Mouse (Mus musculus) forebrain, embryonic 16.5 days (tissue): ENCODE measurements at regions not wholly inside any gene's neighbourhood (a gene's known extent, or its start where the extent isn't known, plus 50 kb on each side); places are given as distances from the start of the nearest gene placed in this dataset.
"Not testable (repeated sequence)": the region's sequence is repeated elsewhere in the genome, so short reads cannot be mapped to it uniquely, and the experiment has no call there.

Experiments used
- ATAC-seq: fragments of 200-750 bp; cut with Nextera tagmentation; 2 replicates; pipeline ENCODE4 v1.8.0; 2017; ENCODE audit warnings: mild to moderate bottlenecking, moderate library complexity
- H3K27ac ChIP-seq: fragments of 300-500 bp; sonication (generic); 2 replicates; pipeline ENCODE4 v1.5.1; 2014; ENCODE audit warnings: low read length, control low read depth
- H3K27me3 ChIP-seq: fragments of 300-500 bp; sonication (generic); replicated peaks from 2 replicates; pipeline ENCODE4 v1.6.1; 2014; ENCODE audit warnings: low read length; ENCODE audit not compliant: control insufficient read depth, insufficient read depth
- H3K36me3 ChIP-seq: fragments of 300-500 bp; sonication (generic); 2 replicates; pipeline ENCODE4 v1.6.1; 2014; ENCODE audit not compliant: control insufficient read depth, insufficient read depth
- H3K4me1 ChIP-seq: fragments of 300-500 bp; sonication (generic); replicated peaks from 2 replicates; pipeline ENCODE4 v1.6.1; 2014; ENCODE audit warnings: low read length; ENCODE audit not compliant: control insufficient read depth, insufficient read depth
- H3K4me2 ChIP-seq: fragments of 300-500 bp; sonication (generic); 2 replicates; pipeline ENCODE4 v1.6.1; 2014; ENCODE audit warnings: mild to moderate bottlenecking, low read length, control low read depth
- H3K4me3 ChIP-seq: fragments of 300-500 bp; sonication (generic); replicated peaks from 2 replicates; pipeline ENCODE4 v1.5.1; 2014; ENCODE audit warnings: mild to moderate bottlenecking, low read length, control low read depth
- H3K9ac ChIP-seq: fragments of 300-500 bp; sonication (generic); replicated peaks from 2 replicates; pipeline ENCODE4 v1.6.1; 2014; ENCODE audit warnings: low read depth, low read length, control low read depth
- H3K9me3 ChIP-seq: fragments of 300-500 bp; sonication (generic); 2 replicates; pipeline ENCODE4 v1.6.1; 2016; ENCODE audit warnings: low read length; ENCODE audit not compliant: control insufficient read depth
- WGBS: fragments of 180-500 bp; shearing (Covaris S2); extraction: QIAGEN DNeasy Blood & Tissue Kit; methylation state at CpG from one replicate; pipeline ENCODE4 v1.1.7; 2014; 5-methylcytosine and 5-hydroxymethylcytosine counted together

GRCm38 (mm10) chr1:108135346-108135745, 545.5 kb downstream of the Serpinb8 start:
- H3K4me3 ChIP-seq, H3K4me1 ChIP-seq, H3K9ac ChIP-seq, H3K9me3 ChIP-seq, H3K4me2 ChIP-seq, H3K27ac ChIP-seq, H3K27me3 ChIP-seq, ATAC-seq, H3K36me3 ChIP-seq: not testable (repeated sequence)
- 86% methylated on average over 5 of the region's 5 CpGs for WGBS

DNA sequence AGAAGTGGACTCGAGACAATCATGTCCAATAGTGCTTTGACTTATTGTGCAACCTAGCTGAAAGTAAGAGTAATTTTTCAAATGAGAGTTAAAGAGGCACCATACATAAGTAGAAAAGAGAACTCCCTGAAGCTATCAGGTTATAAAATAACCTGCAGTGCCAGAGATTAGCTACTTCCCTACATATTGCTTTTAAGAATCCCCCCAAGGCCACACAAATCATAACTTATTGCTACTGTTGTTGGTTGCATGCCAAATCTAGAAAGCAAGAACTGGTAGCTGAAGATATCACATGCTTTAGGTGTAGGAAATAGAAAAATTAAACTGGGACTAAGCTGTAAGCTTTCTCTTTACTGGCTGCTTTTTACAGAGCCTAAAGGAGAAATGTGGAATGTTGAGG, 554.3 kb downstream of the Serpinb8 start:
- Histone ChIP-seq H3K27me3 (no peaks in the 10 kb centered on the region), H3K9me3 (no peaks in the 10 kb centered on the region), H3K9ac (no peak overlapping the region), H3K4me2 (no peak overlapping the region), H3K4me1 (no peaks in the 10 kb centered on the region), H3K4me3 (no peak overlapping the region), H3K27ac (no peak overlapping the region), H3K36me3 (no peaks in the 10 kb centered on the region)
- no peak for ATAC-seq
- WGBS, result 73% methylated on average over 1 of the region's 1 CpGs

GRCm38 (mm10) chr1:108181350-108182167, 591.8 kb downstream of the Serpinb8 start:
- WGBS, result 30% methylated on average over 3 of the region's 3 CpGs
- no peak overlapping the region for H3K4me3 ChIP-seq
- H3K27ac ChIP-seq, result peak overlapping the region; percentile 74
- peak; percentile 84 for ATAC-seq
- no peaks in the 10 kb centered on the region for H3K36me3 ChIP-seq
- no peak overlapping the region for H3K9ac ChIP-seq
- peaks cover 11% of the 10 kb centered on the region for H3K4me1 ChIP-seq
- no peak overlapping the region for H3K4me2 ChIP-seq
- H3K27me3 ChIP-seq, result no peaks in the 10 kb centered on the region
- H3K9me3 ChIP-seq, result no peaks in the 10 kb centered on the region

- peaks cover 11% of the 10 kb centered on the region for H3K4me1 ChIP-seq
- 36% methylated on average over 4 of the region's 4 CpGs for WGBS
- peak; percentile 45 for ATAC-seq
- H3K4me2 ChIP-seq, result no peak overlapping the region
- H3K9me3 ChIP-seq, result no peaks in the 10 kb centered on the region
- H3K36me3 ChIP-seq, result no peaks in the 10 kb centered on the region
- H3K27me3 ChIP-seq, result no peaks in the 10 kb centered on the region
- peak overlapping the region; percentile 74 for H3K27ac ChIP-seq
- no peak overlapping the region for H3K4me3 ChIP-seq
- H3K9ac ChIP-seq, result no peak overlapping the region
These were observed 592.3 kb downstream of the Serpinb8 start for GRCm38 (mm10) chr1:108182168-108182539.

- Histone ChIP-seq H3K27ac (no peak overlapping the region), H3K27me3 (no peaks in the 10 kb centered on the region), H3K9me3 (no peaks in the 10 kb centered on the region), H3K4me1 (no peaks in the 10 kb centered on the region), H3K36me3 (no peaks in the 10 kb centered on the region), H3K4me2 (no peak overlapping the region), H3K9ac (no peak overlapping the region), H3K4me3 (no peak overlapping the region)
- ATAC-seq, result 0 out of 2 replicates have a peak, but pooled peaks have one; percentile 55
- WGBS, result 61% methylated on average over 1 of the region's 1 CpGs
These were observed 634.2 kb downstream of the Serpinb8 start for GRCm38 (mm10) chr1:108224047-108224446.

GRCm38 (mm10) chr1:108240152-108240551, 650.3 kb downstream of the Serpinb8 start:
- ATAC-seq, result no peak
- Histone ChIP-seq H3K9me3 (no peaks in the 10 kb centered on the region; the same call in 1 of the 2 replicates), H3K27me3 (no peaks in the 10 kb centered on the region), H3K27ac (no peak overlapping the region), H3K4me1 (no peaks in the 10 kb centered on the region), H3K36me3 (no peaks in the 10 kb centered on the region), H3K4me2 (no peak overlapping the region), H3K9ac (no peak overlapping the region), H3K4me3 (no peak overlapping the region)

DNA sequence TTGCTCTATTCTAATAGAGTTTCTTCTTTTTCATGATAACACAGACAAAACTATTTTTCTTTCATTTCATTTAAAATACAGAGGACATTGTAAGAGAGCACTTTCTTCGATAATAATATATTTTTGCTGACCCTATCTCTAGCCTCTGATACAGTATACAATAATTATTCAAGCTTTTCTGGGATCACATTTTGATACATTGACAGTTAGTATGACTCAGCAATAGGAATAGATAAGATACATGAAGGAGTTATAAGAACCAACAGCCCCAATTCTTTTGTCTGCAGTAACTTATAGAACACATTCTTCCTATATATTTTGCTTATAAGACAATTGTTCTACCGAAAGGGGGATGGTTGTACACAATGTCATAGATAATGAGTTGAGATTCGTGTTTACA, 665.3 kb downstream of the Serpinb8 start:
- 88% methylated on average over 3 of the region's 3 CpGs for WGBS
- no peaks in the 10 kb centered on the region for H3K4me1 ChIP-seq
- H3K27me3 ChIP-seq, result no peaks in the 10 kb centered on the region
- no peak overlapping the region for H3K27ac ChIP-seq
- no peaks in the 10 kb centered on the region for H3K36me3 ChIP-seq
- ATAC-seq, result no peak
- no peak overlapping the region for H3K9ac ChIP-seq
- H3K9me3 ChIP-seq, result no peaks in the 10 kb centered on the region
- no peak overlapping the region for H3K4me3 ChIP-seq
- H3K4me2 ChIP-seq, result no peak overlapping the region

- H3K9ac ChIP-seq, result no peak overlapping the region
- no peaks in the 10 kb centered on the region for H3K9me3 ChIP-seq
- H3K4me3 ChIP-seq, result no peak overlapping the region
- no peaks in the 10 kb centered on the region for H3K4me1 ChIP-seq
- H3K27me3 ChIP-seq, result no peaks in the 10 kb centered on the region
- no peaks in the 10 kb centered on the region for H3K36me3 ChIP-seq
- no peak overlapping the region for H3K27ac ChIP-seq
- H3K4me2 ChIP-seq, result no peak overlapping the region
- ATAC-seq, result no peak
These were observed 669.5 kb downstream of the Serpinb8 start for GRCm38 (mm10) chr1:108259355-108259754.

- no peak overlapping the region for H3K27ac ChIP-seq
- no peaks in the 10 kb centered on the region for H3K4me1 ChIP-seq
- peaks cover 2% of the 10 kb centered on the region; the same call in 1 of the 2 replicates for H3K9me3 ChIP-seq
- H3K4me3 ChIP-seq, result no peak overlapping the region
- H3K9ac ChIP-seq, result no peak overlapping the region
- no peaks in the 10 kb centered on the region for H3K27me3 ChIP-seq
- no peaks in the 10 kb centered on the region for H3K36me3 ChIP-seq
- 87% methylated on average over 5 of the region's 5 CpGs for WGBS
- no peak for ATAC-seq
- no peak overlapping the region for H3K4me2 ChIP-seq
These were observed 692.3 kb downstream of the Serpinb8 start for GRCm38 (mm10) chr1:108282099-108282498.

DNA sequence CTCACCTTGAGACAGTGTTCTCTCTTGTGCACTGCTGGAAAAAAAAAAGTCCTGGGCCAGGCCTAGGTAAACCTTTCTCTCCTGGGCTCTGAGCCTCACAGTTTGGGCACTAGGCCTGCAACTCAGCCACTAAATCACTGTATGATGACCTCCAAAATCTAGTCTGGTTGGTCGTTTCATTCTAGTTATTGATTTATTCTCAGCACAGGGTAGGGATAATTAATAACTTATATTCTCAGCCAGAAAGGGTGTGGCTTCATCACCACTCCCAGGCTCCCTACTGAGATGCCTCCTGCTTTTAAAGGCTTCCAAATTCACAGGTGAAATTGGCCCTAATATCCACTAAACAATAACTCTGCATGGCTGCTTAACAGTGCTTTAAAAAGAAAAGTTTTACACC, 696.8 kb downstream of the Serpinb8 start:
- Histone ChIP-seq H3K9ac (no peak overlapping the region), H3K27me3 (no peaks in the 10 kb centered on the region), H3K9me3 (no peaks in the 10 kb centered on the region), H3K4me3 (no peak overlapping the region), H3K4me1 (no peaks in the 10 kb centered on the region), H3K36me3 (no peaks in the 10 kb centered on the region), H3K27ac (no peak overlapping the region), H3K4me2 (no peak overlapping the region)
- WGBS, result 80% methylated on average over 1 of the region's 1 CpGs
- ATAC-seq, result no peak
